Mouse (Mus musculus) thymus, postnatal 10 days (tissue): Measurements from ENCODE around the gene Rag2.

Source experiments
- DNase-seq, 2 experiments: peaks; one replicate each; pipeline ENCODE4 v3.0.0; 2021; ENCODE audit warnings: low spot score in 2 of 2

Gene Rag2

GRCm38 (mm10) chr2:101624011-101624410 lies 507 bp upstream of the Rag2 start:
- no peak for DNase-seq

GRCm38 (mm10) chr2:101627227-101627626 lies 2.7 kb downstream of the Rag2 start:
- no peak for DNase-seq

DNA sequence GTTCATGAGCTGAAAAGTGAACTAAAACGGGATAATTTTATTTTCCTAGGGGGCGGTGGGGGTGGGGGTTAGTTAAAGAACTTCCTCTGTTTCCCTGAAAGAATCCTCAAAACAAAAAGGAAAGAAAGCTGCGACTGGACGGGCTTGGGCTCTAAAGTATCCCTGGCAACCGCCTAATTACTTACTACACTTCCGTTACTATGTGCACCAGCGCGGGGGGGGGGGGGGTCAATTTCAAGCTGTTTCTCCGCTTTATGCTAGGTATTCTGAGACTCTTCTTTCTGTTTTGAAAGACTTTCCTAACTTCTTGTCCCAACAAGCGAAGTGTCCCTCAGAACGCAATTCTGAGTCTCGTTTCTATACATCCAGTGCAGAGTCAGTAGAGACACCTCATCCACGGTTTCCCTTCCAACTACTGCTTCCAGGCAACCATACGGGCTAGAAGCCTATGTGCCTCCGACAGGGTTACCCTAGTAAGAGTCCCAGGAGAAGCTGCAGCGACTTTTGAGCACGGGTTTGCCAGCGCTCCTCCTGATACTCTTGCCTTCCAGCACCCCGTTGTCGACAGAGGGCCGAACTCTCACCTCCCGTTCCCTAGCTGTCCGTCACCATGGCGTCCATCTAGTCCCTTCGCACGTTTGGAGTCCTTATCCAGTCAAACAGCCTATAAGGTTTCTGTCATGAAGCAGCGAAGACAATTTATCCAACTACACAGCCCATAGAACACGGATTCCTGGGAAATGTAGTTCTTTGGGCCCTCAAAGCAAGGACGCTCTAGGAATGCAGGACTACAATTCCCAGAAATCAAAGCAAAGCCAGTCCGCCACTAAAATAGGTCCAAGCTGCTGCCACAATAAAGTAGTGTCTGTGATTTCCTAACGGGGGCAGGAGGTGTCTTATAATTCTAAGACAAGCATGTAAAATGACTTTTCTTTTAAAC lies 4.0 kb downstream of the Rag2 start:
- no peak for DNase-seq

- DNase-seq = no peak
Measured at GRCm38 (mm10) chr2:101638979-101639839, 14.7 kb downstream of the Rag2 start.

GRCm38 (mm10) chr2:101639840-101640350 lies 15.4 kb downstream of the Rag2 start:
- DNase-seq = no peak

- peak in 1 of 2 experiments; percentile 67 for DNase-seq
Measured at GRCm38 (mm10) chr2:101645841-101646240, 21.3 kb downstream of the Rag2 start.

DNA sequence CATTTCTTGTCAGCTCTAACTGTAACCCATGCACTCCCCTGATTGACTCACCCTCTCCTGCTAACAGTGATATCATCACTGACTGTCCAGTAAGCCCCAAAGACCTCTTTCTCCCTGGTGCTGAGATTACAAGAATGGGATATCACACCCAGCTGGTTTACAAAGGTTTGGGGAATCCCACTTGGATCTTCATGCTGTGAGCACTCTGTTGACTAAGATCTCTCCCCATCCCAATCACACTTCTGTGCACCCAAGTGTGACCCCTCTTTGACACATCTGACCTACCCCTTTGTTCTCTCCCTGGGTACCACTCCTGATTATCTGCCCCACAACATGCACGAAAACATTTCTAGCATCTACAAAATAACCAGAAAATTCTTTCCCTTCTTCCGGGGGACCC lies 23.8 kb downstream of the Rag2 start:
- DNase-seq = no peak

GRCm38 (mm10) chr2:101649114-101649671 lies 24.7 kb downstream of the Rag2 start, which contains the start of the genes Rag1 and B230118H07Rik:
Gene Rag1 (minus strand): TSS chr2:101649501.
Gene B230118H07Rik (minus strand): TSS chr2:101649532.
- peak; percentile 83 to 90 for DNase-seq

- peak in 1 of 2 experiments; percentile 42 for DNase-seq
Measured at GRCm38 (mm10) chr2:101650446-101650845, 25.9 kb downstream of the Rag2 start.

DNA sequence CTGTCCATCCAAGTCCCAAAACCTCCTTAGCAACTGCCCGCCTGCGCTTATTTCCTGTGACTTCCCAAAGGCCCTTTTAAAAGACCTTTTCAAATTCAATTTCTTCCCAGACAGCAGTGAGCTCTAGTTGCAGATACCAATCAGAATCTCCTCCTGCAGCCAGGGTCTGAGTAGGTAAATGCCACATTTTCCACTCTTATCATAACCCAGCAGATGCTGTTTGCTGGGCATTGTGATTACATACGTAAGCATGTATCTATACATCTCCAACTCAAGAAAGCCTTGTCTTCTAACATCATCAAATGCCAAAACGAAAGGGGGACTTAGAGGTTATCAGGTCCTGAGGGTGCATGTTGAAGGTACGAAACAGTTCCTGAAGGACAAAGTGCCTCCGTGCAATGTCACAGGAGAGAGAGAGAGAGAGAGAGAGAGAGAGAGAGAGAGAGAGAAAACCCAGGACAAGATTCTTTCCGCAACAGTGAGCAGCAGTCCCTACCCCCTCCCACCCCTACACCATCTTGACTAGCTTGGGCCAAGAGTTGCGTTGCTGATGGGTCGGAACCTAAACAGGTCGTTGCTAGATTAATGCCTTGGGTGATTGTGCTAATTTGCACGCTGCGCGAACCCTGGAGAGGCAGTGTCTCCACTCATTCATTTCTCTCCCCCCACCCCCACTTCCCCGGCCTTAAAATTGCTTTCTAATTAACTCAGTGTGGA lies 27.8 kb downstream of the Rag2 start:
- no peak for DNase-seq

GRCm38 (mm10) chr2:101652921-101653597 lies 28.5 kb downstream of the Rag2 start:
- peak; percentile 76 to 93 for DNase-seq

DNA sequence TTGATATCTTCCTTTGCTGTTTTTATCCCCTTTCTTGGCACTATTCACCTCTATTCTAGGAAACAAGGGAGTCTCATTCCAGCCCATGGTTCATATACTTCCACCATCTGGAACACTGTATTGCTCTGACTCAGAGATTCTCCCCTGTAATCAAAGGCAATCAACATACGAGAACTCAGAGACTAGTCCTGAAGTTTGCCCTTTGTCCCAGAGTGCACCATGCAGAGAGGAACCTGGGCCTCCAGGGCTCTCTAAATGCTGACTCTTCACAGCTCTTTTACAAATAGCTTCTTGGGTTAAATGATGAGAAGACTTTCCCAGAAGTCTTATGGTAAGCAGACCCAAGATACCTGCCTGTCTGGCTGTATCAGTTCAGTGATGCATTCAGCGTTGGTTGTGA lies 36.0 kb downstream of the Rag2 start:
- DNase-seq = no peak

DNA sequence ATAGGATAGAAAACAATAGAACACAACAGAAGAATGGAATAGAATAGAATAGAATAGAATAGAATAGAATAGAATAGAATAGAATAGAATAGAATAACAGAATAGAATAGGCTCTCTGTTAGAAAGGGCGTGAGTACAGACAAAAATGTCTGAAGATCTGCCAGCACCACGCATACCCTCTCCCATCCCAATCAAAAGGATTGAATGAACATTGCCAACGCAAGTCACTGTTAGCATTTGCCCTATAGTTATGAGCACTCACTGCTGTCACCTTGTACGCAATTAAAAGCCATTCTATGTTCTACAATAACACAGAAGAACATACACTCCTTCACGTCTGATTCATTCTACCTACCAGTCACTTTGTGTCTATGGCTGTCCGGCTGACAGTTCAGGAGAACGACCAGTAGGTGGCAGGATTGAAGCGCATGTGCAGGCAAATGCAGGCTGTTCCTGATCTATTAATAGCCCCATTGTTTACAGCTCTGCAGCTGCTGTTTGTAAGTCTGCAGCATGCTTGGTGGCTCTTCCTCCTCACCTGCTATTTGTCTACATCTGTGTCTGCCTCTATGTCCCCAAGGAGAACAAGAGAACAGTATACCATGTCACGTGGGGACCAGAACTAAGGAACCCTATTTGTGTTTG lies 40.7 kb downstream of the Rag2 start:
- peak; percentile 63 to 78 for DNase-seq

GRCm38 (mm10) chr2:101665703-101666092 lies 41.2 kb downstream of the Rag2 start:
- DNase-seq = no peak

DNA sequence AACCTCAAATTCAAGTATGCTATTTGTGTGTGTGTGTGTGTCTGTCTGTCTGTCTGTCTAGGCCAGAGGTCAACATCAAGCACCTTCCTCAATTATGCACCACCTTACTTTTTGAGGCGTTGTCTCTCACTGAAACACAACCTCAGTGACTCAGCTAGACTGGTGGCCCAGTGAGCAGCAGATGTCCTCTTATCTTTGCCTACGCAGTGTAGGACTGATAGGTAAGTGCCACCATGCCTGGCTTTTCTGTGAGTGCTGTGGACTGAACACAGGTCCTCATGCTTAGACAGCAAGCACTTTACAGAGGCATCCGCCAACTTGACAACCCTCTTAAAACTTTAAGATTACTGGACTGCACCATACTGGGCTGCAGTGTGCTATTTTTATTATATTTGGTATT lies 44.2 kb downstream of the Rag2 start:
- no peak for DNase-seq

GRCm38 (mm10) chr2:101673547-101673946 lies 49.0 kb downstream of the Rag2 start:
- no peak for DNase-seq

DNA sequence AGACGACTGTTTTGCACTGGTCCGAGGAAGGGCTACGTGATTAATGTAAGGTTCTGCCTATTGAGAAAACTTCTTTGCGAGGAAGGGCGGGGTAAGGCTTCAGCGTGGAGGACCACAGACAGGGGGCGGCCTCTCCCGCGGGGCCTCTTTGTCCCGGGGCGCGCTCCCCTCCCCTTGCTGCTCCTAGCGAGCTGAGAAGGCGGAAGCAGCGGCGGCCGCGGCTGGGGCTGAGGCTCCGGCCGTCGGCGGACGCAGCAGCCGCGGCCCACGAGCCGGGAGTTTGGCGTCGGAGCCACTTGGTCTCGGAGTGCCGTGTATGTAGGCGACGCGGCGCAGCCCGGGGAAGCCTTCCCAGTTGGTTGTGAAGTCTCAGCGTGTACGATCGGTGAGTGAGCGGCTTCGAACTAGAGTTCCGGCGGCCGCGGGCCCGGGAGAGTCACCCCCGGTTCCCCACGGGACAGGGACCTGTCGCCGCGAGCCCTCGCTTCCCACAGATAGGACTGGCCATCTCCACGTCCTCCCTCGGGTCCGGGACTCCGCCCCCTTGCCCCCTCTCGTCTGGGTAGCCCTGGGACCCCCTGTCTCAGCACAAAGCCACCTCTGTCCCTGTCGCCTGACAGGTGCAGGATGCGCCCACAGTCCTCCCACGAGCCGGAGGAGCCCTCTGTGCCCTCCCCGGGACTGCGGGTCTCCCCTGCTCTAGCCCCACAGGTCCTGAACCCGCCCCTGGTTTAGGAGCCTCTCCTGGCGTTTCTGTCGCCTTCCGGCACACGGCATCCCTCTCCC lies 53.9 kb downstream of the Rag2 start, which contains the start of gene Traf6:
Traf6 (plus strand) TSS at position 194 of the 786 bp plus-strand sequence.
- peak; percentile 78 to 89 for DNase-seq

- no peak for DNase-seq
Measured at GRCm38 (mm10) chr2:101679164-101679784, 54.8 kb downstream of the Rag2 start.
